8 mouse cellular contexts compared by ENCODE assay signal in the genomic region with DNA sequence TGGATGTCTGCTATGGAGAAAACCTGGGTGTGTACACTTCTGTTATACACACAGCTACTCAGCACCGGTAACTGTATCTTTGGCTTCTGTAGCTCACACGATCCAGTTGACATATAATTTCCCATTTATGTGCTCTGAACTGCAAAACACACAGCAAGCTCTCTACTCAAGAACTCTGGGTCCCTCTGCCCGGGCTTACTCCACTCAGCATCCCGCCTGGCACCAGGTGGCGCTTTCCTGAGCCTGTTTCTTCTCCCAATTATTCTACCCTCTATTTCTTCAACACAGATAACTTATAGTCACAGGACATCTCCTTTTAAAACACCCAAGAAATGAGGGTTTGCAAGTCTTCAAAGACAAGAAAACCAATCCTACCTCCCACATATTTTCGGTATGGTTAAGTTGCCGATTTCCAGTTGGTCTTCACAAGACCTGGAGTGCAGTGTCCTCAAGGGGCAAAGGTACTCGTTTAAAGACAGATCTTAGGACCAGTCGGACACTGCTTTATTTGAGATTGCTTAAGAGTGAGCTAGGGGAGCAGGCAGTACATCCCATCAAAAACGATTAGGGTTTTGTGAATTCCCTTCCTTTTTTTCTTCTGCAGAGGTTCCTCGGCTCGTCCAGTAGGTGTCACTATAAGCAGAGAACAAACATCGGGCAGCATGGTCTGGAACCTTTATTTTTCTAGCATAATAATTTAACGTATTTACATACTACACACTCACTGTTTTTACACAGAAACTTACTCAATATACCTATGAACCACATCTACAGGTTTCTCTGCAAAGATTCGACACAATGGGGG. TPM values are rescaled to one million over a fixed set of nuclear protein-coding genes. Genes with fewer than 3 reads are reported as not detected.
DNase-seq lines count a peak whose midpoint lies in the region; ATAC-seq and TF ChIP-seq lines count a peak whose summit lies in the region.

No protein-coding gene starts in this region.

- H3K9ac ChIP-seq in heart, postnatal 0 days (replicated peaks; ENCODE audit: low read depth, low read length): no peak overlapping the region
- no peak overlapping the region for H3K9ac ChIP-seq in hindbrain, embryonic 16.5 days (ENCODE audit: low read depth, low read length)

- H3K27me3 ChIP-seq in heart, postnatal 0 days (ENCODE audit: control insufficient read depth, insufficient read depth, low read length): no peaks in the 10 kb centered on the region
- no peaks in the 10 kb centered on the region for H3K27me3 ChIP-seq in Patski
- no peaks in the 10 kb centered on the region for H3K27me3 ChIP-seq in hindbrain, embryonic 16.5 days (replicated peaks; ENCODE audit: control insufficient read depth, insufficient read depth, low read length)

- H3K9me3 ChIP-seq in heart, postnatal 0 days (replicated peaks; ENCODE audit: control insufficient read depth, low read length): no peaks in the 10 kb centered on the region
- H3K9me3 ChIP-seq in hindbrain, embryonic 16.5 days (ENCODE audit: control insufficient read depth, low read length): no peaks in the 10 kb centered on the region

- TF ChIP-seq EP300 in heart, postnatal 0 days (IDR thresholded peaks at IDR 0.05; ENCODE audit: low read depth): no peak

- H3K36me3 ChIP-seq in heart, postnatal 0 days (replicated peaks; ENCODE audit: control insufficient read depth, insufficient read depth, low read length): peaks cover 11% of the 10 kb centered on the region; the same call in 1 of the 2 replicates
- peaks cover 5% of the 10 kb centered on the region for H3K36me3 ChIP-seq in hindbrain, embryonic 16.5 days (ENCODE audit: control insufficient read depth, insufficient read depth, low read length)

- H3K4me3 ChIP-seq in heart, postnatal 0 days (ENCODE audit: low read depth, low read length): no peak overlapping the region
- no peak overlapping the region for H3K4me3 ChIP-seq in hindbrain, embryonic 16.5 days (ENCODE audit: low read length)

- peaks cover 10% of the 10 kb centered on the region for H3K4me1 ChIP-seq in heart, postnatal 0 days (ENCODE audit: control insufficient read depth, insufficient read depth)
- peaks cover 15% of the 10 kb centered on the region for H3K4me1 ChIP-seq in hindbrain, embryonic 16.5 days (ENCODE audit: control insufficient read depth, insufficient read depth, low read depth, low read length)

- no peak overlapping the region for H3K27ac ChIP-seq in heart, postnatal 0 days (ENCODE audit: low read depth)
- H3K27ac ChIP-seq in hindbrain, embryonic 16.5 days (ENCODE audit: low read depth, low read length): no peak overlapping the region

- WGBS in heart, postnatal 0 days: 41% methylated on average over 15 of the region's 15 CpGs
- 48% methylated on average over 15 of the region's 15 CpGs for WGBS in hindbrain, embryonic 16.5 days

- ATAC-seq in heart, postnatal 0 days (ENCODE audit: insufficient read depth, low read depth): no peak
- ATAC-seq in Patski: peak; percentile 68
- peak; percentile 40; the same call in 1 of the 2 replicates for ATAC-seq in hindbrain, embryonic 16.5 days
- ATAC-seq in monocyte, adult 5-6 weeks (replicated peaks; ENCODE audit: insufficient number of reproducible peaks, low FRiP score, low TSS enrichment, poor library complexity, severe bottlenecking): 0 out of 2 replicates have a peak, but pooled peaks have one; percentile 48

- POLR2A ChIA-PET in Patski (lab: Charles Lee): interaction anchor here (0.9 to 1.8 kb wide), 2 partner anchors 20 to 26 kb away, joined by 3 to 4 read pairs; no protein-coding TSS in a partner anchor

- in situ Hi-C loops in Patski (cut with MboI; ENCODE audit: low pct_unique_long_range_greater_than_20kb): loop anchor here (10.0 to 25.0 kb wide), 3 partner anchors 371 to 1833 kb away; partner anchors contain the start of gene Lnpep

- CTCF ChIA-PET in Patski (lab: Charles Lee): interaction anchor here (0.7 to 3.9 kb wide), 15 partner anchors 8 to 201 kb away, joined by 3 to 29 read pairs (median 4); no protein-coding TSS in a partner anchor

- no peak overlapping the region for H3K4me2 ChIP-seq in heart, postnatal 0 days (ENCODE audit: low read depth, low read length)
- H3K4me2 ChIP-seq in hindbrain, embryonic 16.5 days (ENCODE audit: low read length): no peak overlapping the region

- DNase-seq in heart, postnatal 0 days (ENCODE audit: low spot score): no peak
- no peak for DNase-seq in heart, adult 8-10 months (ENCODE audit: low spot score)
- DNase-seq in B cell, adult 2 months: peak; percentile 30 to 32
- DNase-seq in Patski (ENCODE audit: low read depth, low spot score): no peak
- DNase-seq in right cerebral cortex, postnatal 25 days: no peak
- no peak for DNase-seq in ovary, postnatal 10 days (ENCODE audit: low spot score)

- TF ChIP-seq CTCF in heart, postnatal 0 days (IDR thresholded peaks at IDR 0.05; ENCODE audit: low read depth): peak; percentile 77
- TF ChIP-seq CTCF in Patski (IDR thresholded peaks at IDR 0.05): peak; percentile 76

RNA-seq across cellular contexts. Expression of gene Rgmb, which starts 26.6 kb away (rescaled TPM):
- total RNA-seq in heart, postnatal 0 days (2014; rRNA removed; ENCODE audit: low replicate concordance): 15.7 and 26.9 TPM in 2 replicates
- 7.2 and 8.4 TPM in 2 replicates for polyA plus RNA-seq in heart, postnatal 0 days (2015; fragmentation: Nextera tagmentation; extraction: Ambion mirVana)
- 10 to 100 TPM; 19.4 to 23.3 (median 22.8) TPM for total RNA-seq in heart, adult 8-10 months (2022)
- polyA plus RNA-seq in Patski (2021): 14.1 TPM
- polyA plus RNA-seq in hindbrain, embryonic 16.5 days (2015; fragmentation: Nextera tagmentation; extraction: Ambion mirVana): 50.8 and 58.5 TPM in 2 replicates
- 2.4 to 4.4 TPM (median 3.0 TPM) in 3 replicates for total RNA-seq in monocyte, adult 5-6 weeks (2017)

Comparison
In these comparisons a context has a peak if more than half of its experiments do, and no peak if none do; other contexts are left out.
1. DNase-seq: peak in B cell, adult 2 months (2 of 2); none in heart, postnatal 0 days (single experiment), heart, adult 8-10 months (single experiment), Patski (single experiment), right cerebral cortex, postnatal 25 days (single experiment) and ovary, postnatal 10 days (single experiment).